Mouse (Mus musculus) ES-E14 (cell line): ENCODE measurements around the gene Dedd2.

ENCODE experiments used
- MAFK ChIP-seq: IDR thresholded peaks from 2 replicates; pipeline ENCODE4 v1.6.1; 2014; ENCODE audit warnings: mild to moderate bottlenecking, low read depth, low read length, inconsistent platforms; ENCODE audit not compliant: insufficient read depth
- ZC3H11A ChIP-seq: IDR thresholded peaks from 2 replicates; pipeline ENCODE4 v1.6.1; 2012; ENCODE audit warnings: low read depth, mild to moderate bottlenecking, inconsistent platforms, low read length, borderline replicate concordance
- ZNF384 ChIP-seq: IDR thresholded peaks from 2 replicates; pipeline ENCODE4 v1.6.1; 2012; ENCODE audit warnings: low read depth, low read length, inconsistent platforms

- TF ChIP-seq MAFK: no peak
- TF ChIP-seq ZC3H11A: no peak
- TF ChIP-seq ZNF384: no peak
Measured at GRCm38 (mm10) chr7:25214172-25214571, 6.2 kb downstream of the Dedd2 start.
